Mouse (Mus musculus): ENCODE results near the gene Lce1i.

GRCm38 (mm10) chr3:92815581-92815980 lies 36.9 kb upstream of the Lce1i start:
- TF ChIP-seq POLR2A (IDR thresholded peaks at IDR 0.05; ENCODE audit: borderline replicate concordance, extremely low read depth, insufficient read depth, insufficient read length, poor library complexity, severe bottlenecking) (no peak), CTCF (IDR thresholded peaks at IDR 0.05; ENCODE audit: borderline replicate concordance, extremely low read depth, insufficient read depth, insufficient read length) (no peak)
